Mouse (Mus musculus): ENCODE data around the gene Rho. TPM values are rescaled to one million over a fixed set of nuclear protein-coding genes. Genes with fewer than 3 reads are reported as not detected.

The Rho gene
- polyA plus RNA-seq, 1 experiment from 2014 or later, result not detected

GRCm38 (mm10) chr6:115956922-115957601, 25.5 kb downstream of the Rho start:
- WGBS, result 54% methylated on average over 16 of the region's 16 CpGs
- no peak overlapping the region for H3K9ac ChIP-seq (ENCODE audit: low read length)
- peak; percentile 29; the same call in 1 of the 2 replicates for ATAC-seq (ENCODE audit: low FRiP score)
- H3K36me3 ChIP-seq (ENCODE audit: control insufficient read depth, insufficient read depth, low read length), result no peaks in the 10 kb centered on the region
- H3K9me3 ChIP-seq (ENCODE audit: control insufficient read depth, low read length), result no peaks in the 10 kb centered on the region
- H3K4me3 ChIP-seq (ENCODE audit: low read depth, low read length), result no peak overlapping the region
- DNase-seq (ENCODE audit: low spot score, missing footprints), result peak; percentile 85
- H3K27me3 ChIP-seq (ENCODE audit: control insufficient read depth, insufficient read depth, low read length), result no peaks in the 10 kb centered on the region
- H3K27ac ChIP-seq (ENCODE audit: low read depth, low read length), result no peak overlapping the region
- peaks cover 6% of the 10 kb centered on the region for H3K4me1 ChIP-seq (ENCODE audit: control insufficient read depth, insufficient read depth, low read length)
- H3K4me2 ChIP-seq, result no peak overlapping the region

- Histone ChIP-seq H3K27ac (ENCODE audit: low read depth, low read length) (no peak overlapping the region), H3K4me3 (ENCODE audit: low read depth, low read length) (no peak overlapping the region), H3K27me3 (ENCODE audit: control insufficient read depth, insufficient read depth, low read length) (no peaks in the 10 kb centered on the region), H3K4me2 (no peak overlapping the region), H3K9ac (ENCODE audit: low read length) (no peak overlapping the region), H3K9me3 (ENCODE audit: control insufficient read depth, low read length) (no peaks in the 10 kb centered on the region), H3K4me1 (ENCODE audit: control insufficient read depth, insufficient read depth, low read length) (peaks cover 6% of the 10 kb centered on the region), H3K36me3 (ENCODE audit: control insufficient read depth, insufficient read depth, low read length) (no peaks in the 10 kb centered on the region)
- ATAC-seq (ENCODE audit: low FRiP score) (no peak), DNase-seq (ENCODE audit: low spot score, missing footprints) (no peak)
- 52% methylated on average over 6 of the region's 6 CpGs for WGBS
Observed at GRCm38 (mm10) chr6:115957681-115958080, 26.1 kb downstream of the Rho start.

DNA sequence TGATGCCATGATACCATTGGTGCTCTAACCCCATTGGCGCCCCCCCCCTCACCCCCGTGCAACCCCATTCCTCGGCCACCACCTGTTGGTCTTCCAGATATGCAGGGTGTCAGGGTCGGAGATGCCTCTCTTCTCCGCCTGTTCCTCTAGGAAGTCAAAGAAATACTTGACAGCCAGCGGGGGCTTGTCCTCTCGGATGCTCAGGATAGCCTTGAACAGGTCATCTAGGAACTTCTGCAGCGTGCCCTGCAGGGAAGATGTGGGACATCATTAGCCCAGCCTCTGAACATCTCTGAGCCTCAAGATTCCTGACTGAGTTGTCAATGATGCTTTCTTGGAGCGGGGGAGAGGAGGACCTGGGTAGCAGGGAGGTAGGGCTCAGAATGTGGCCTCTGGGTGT, 26.9 kb downstream of the Rho start:
- Histone ChIP-seq H3K4me2 (no peak overlapping the region), H3K27me3 (ENCODE audit: control insufficient read depth, insufficient read depth, low read length) (no peaks in the 10 kb centered on the region), H3K9me3 (ENCODE audit: control insufficient read depth, low read length) (no peaks in the 10 kb centered on the region), H3K4me3 (ENCODE audit: low read depth, low read length) (no peak overlapping the region), H3K9ac (ENCODE audit: low read length) (no peak overlapping the region), H3K4me1 (ENCODE audit: control insufficient read depth, insufficient read depth, low read length) (peaks cover 6% of the 10 kb centered on the region), H3K36me3 (ENCODE audit: control insufficient read depth, insufficient read depth, low read length) (no peaks in the 10 kb centered on the region), H3K27ac (ENCODE audit: low read depth, low read length) (no peak overlapping the region)
- WGBS, result 93% methylated on average over 9 of the region's 9 CpGs
- no peak for DNase-seq (ENCODE audit: low spot score, missing footprints)
- no peak for ATAC-seq (ENCODE audit: low FRiP score)

- H3K9me3 ChIP-seq (ENCODE audit: control insufficient read depth, low read length), result no peaks in the 10 kb centered on the region
- no peak overlapping the region for H3K4me2 ChIP-seq
- peaks cover 6% of the 10 kb centered on the region for H3K4me1 ChIP-seq (ENCODE audit: control insufficient read depth, insufficient read depth, low read length)
- H3K36me3 ChIP-seq (ENCODE audit: control insufficient read depth, insufficient read depth, low read length), result no peaks in the 10 kb centered on the region
- H3K27ac ChIP-seq (ENCODE audit: low read depth, low read length), result no peak overlapping the region
- WGBS, result 75% methylated on average over 7 of the region's 7 CpGs
- no peak overlapping the region for H3K9ac ChIP-seq (ENCODE audit: low read length)
- no peak overlapping the region for H3K4me3 ChIP-seq (ENCODE audit: low read depth, low read length)
- no peak for ATAC-seq (ENCODE audit: low FRiP score)
- no peak for DNase-seq (ENCODE audit: low spot score, missing footprints)
- no peaks in the 10 kb centered on the region for H3K27me3 ChIP-seq (ENCODE audit: control insufficient read depth, insufficient read depth, low read length)
Observed at GRCm38 (mm10) chr6:115959151-115959691, 27.7 kb downstream of the Rho start.

DNA sequence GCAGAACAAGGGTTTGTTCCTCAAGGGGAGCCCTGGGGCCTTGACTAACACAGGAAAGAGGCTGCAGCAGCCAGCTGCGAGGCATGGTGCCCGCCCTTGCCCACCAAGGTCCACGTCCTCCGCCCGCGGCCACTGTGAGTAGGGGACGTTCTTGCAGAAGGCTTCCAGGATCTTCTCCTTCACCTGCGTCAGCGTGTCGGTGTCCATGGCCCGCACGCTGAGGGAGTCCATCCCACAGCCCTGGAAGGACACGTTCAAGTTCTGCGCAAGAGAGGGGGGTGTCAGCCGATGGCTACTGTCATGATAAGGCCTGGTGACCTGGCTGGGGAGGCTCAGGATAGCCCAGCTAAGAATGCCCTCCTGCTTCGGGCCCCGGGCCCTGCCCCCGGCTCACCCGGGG, 28.8 kb downstream of the Rho start:
- Histone ChIP-seq H3K27me3 (ENCODE audit: control insufficient read depth, insufficient read depth, low read length) (no peaks in the 10 kb centered on the region), H3K36me3 (ENCODE audit: control insufficient read depth, insufficient read depth, low read length) (no peaks in the 10 kb centered on the region), H3K27ac (ENCODE audit: low read depth, low read length) (no peak overlapping the region), H3K4me2 (no peak overlapping the region), H3K9me3 (ENCODE audit: control insufficient read depth, low read length) (no peaks in the 10 kb centered on the region), H3K9ac (ENCODE audit: low read length) (no peak overlapping the region), H3K4me3 (ENCODE audit: low read depth, low read length) (no peak overlapping the region), H3K4me1 (ENCODE audit: control insufficient read depth, insufficient read depth, low read length) (peaks cover 6% of the 10 kb centered on the region)
- 93% methylated on average over 19 of the region's 19 CpGs for WGBS
- DNase-seq (ENCODE audit: low spot score, missing footprints), result no peak
- ATAC-seq (ENCODE audit: low FRiP score), result no peak

DNA sequence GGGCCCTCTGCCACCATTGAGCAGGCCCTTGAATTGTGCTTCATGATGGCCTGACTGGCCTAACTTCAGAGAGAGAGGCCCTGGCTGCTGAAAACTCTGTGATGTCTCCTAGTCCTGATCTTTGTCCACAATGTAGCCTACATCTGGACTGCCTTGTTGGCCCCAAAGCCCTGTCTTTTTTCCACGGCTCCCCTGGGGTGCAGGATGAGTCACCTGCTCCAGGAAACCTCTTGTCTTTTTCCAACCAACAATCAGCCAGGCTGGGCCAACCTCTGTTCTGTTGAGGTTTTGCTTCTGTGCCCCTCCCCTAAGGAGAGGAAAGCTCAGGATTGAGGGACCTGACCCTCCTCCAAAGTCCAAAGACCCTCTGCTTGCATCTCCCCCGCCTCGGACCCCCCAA, 30.2 kb downstream of the Rho start:
- no peak overlapping the region for H3K4me2 ChIP-seq
- no peak for DNase-seq (ENCODE audit: low spot score, missing footprints)
- peaks cover 6% of the 10 kb centered on the region for H3K4me1 ChIP-seq (ENCODE audit: control insufficient read depth, insufficient read depth, low read length)
- no peak overlapping the region for H3K4me3 ChIP-seq (ENCODE audit: low read depth, low read length)
- no peaks in the 10 kb centered on the region for H3K9me3 ChIP-seq (ENCODE audit: control insufficient read depth, low read length)
- H3K27me3 ChIP-seq (ENCODE audit: control insufficient read depth, insufficient read depth, low read length), result no peaks in the 10 kb centered on the region
- no peak for ATAC-seq (ENCODE audit: low FRiP score)
- 85% methylated on average over 3 of the region's 3 CpGs for WGBS
- no peaks in the 10 kb centered on the region for H3K36me3 ChIP-seq (ENCODE audit: control insufficient read depth, insufficient read depth, low read length)
- no peak overlapping the region for H3K27ac ChIP-seq (ENCODE audit: low read depth, low read length)
- no peak overlapping the region for H3K9ac ChIP-seq (ENCODE audit: low read length)

DNA sequence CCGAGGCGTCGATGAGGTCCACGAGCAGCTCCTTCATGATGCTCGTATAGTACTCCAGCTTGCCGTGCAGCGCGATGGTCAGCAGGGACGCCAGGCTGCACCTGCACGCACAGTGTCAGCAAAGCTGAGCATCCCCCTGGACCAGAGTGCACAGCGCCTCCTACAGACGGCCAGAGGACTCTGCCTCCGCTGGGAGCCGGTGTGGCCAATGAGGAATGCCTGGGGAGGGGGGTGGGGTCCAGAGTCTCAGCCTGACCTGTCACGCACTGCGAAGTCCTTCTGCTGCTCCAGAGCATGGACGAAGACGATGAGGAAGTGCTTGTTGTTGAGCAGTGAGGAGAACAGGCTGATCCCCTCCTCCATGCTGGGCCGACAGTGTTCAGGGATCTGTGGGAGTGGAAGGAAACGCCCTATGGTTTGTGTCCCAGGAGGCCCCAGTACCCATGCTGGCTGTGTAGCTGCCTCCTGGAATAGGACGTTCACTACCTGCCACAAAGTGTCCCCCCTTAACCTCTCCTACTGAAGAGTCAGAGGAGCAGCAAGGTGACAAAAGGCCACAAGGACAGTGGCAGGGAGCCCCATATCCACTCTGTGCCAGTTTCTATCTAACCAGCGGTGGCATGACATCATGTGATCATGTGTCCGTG, 31.0 kb downstream of the Rho start:
- Histone ChIP-seq H3K36me3 (ENCODE audit: control insufficient read depth, insufficient read depth, low read length) (no peaks in the 10 kb centered on the region), H3K4me3 (ENCODE audit: low read depth, low read length) (no peak overlapping the region), H3K27ac (ENCODE audit: low read depth, low read length) (no peak overlapping the region), H3K9ac (ENCODE audit: low read length) (no peak overlapping the region), H3K4me1 (ENCODE audit: control insufficient read depth, insufficient read depth, low read length) (no peaks in the 10 kb centered on the region), H3K27me3 (ENCODE audit: control insufficient read depth, insufficient read depth, low read length) (no peaks in the 10 kb centered on the region), H3K9me3 (ENCODE audit: control insufficient read depth, low read length) (no peaks in the 10 kb centered on the region), H3K4me2 (no peak overlapping the region)
- 34% methylated on average over 23 of the region's 23 CpGs for WGBS
- peak; percentile 90 for DNase-seq (ENCODE audit: low spot score, missing footprints)
- 0 out of 2 replicates have a peak, but pooled peaks have one; percentile 31 for ATAC-seq (ENCODE audit: low FRiP score)

DNA sequence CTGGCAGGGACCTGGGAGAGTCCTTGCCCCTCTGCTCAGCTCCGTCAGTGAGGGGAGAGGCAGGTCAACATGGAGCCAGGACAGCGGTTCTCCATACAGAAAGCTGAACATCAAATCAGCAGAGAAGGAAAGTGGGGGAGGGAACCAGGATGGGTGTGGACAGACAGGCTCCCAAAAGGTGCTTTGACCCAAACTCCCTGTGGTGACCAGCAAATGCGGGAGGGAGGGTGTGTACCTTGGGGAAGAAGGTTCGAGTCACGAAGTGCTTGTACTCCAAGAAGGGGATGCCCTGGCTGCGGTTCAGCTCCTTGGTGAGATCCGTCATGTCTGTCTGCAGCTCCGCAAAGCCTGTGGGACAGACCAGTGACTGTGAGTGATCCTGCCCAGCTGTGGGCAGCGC, 32.1 kb downstream of the Rho start:
- Histone ChIP-seq H3K36me3 (ENCODE audit: control insufficient read depth, insufficient read depth, low read length) (no peaks in the 10 kb centered on the region), H3K27ac (ENCODE audit: low read depth, low read length) (no peak overlapping the region), H3K9me3 (ENCODE audit: control insufficient read depth, low read length) (no peaks in the 10 kb centered on the region), H3K4me2 (no peak overlapping the region), H3K9ac (ENCODE audit: low read length) (no peak overlapping the region), H3K4me3 (ENCODE audit: low read depth, low read length) (no peak overlapping the region), H3K27me3 (ENCODE audit: control insufficient read depth, insufficient read depth, low read length) (no peaks in the 10 kb centered on the region), H3K4me1 (ENCODE audit: control insufficient read depth, insufficient read depth, low read length) (peaks cover 3% of the 10 kb centered on the region)
- ATAC-seq (ENCODE audit: low FRiP score) (no peak), DNase-seq (ENCODE audit: low spot score, missing footprints) (no peak)
- WGBS, result 76% methylated on average over 9 of the region's 9 CpGs

- 93% methylated on average over 19 of the region's 19 CpGs for WGBS
- H3K27me3 ChIP-seq (ENCODE audit: control insufficient read depth, insufficient read depth, low read length), result no peaks in the 10 kb centered on the region
- no peak overlapping the region for H3K4me2 ChIP-seq
- H3K27ac ChIP-seq (ENCODE audit: low read depth, low read length), result no peak overlapping the region
- H3K9me3 ChIP-seq (ENCODE audit: control insufficient read depth, low read length), result no peaks in the 10 kb centered on the region
- H3K4me3 ChIP-seq (ENCODE audit: low read depth, low read length), result no peak overlapping the region
- DNase-seq (ENCODE audit: low spot score, missing footprints) (no peak), ATAC-seq (ENCODE audit: low FRiP score) (no peak)
- peaks cover 3% of the 10 kb centered on the region for H3K4me1 ChIP-seq (ENCODE audit: control insufficient read depth, insufficient read depth, low read length)
- H3K36me3 ChIP-seq (ENCODE audit: control insufficient read depth, insufficient read depth, low read length), result no peaks in the 10 kb centered on the region
- no peak overlapping the region for H3K9ac ChIP-seq (ENCODE audit: low read length)
Observed at GRCm38 (mm10) chr6:115966227-115966966, 34.8 kb downstream of the Rho start.
